Mouse (Mus musculus): Measurements from ENCODE around the gene Olfr285. TPM values are rescaled to one million over a fixed set of nuclear protein-coding genes. Genes with fewer than 3 reads are reported as not detected.

The Olfr285 gene
- not detected for polyA plus RNA-seq (2017; shearing (Covaris generic))

DNA sequence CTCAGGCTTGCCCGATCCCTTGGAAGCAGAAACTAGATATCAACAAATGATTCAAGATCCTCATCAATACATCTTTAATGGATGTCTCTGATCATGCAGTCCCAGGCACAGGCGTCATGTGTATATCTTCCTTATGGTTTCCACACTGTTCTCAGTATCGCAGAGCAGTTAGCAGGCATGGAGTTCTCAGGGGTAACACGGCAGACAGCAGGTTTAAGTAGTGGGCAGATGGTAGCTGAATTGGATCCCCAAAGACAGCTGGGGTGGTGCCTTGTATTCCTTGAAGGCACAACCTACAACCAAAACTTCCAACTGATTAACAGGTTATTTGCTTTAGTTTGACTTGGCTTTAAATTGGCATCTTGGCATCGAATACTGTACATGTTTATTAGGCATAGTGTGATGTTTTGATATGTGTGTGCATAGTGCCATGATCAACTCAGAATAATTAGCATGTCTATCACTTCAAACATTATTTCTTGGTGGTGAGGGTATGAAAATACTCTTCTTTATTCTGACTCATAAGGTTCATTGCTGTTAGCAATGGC lies at the start of gene Olfr285:
Gene Olfr285 (minus strand): TSS at position 177 of the 548 bp plus-strand sequence.

DNA sequence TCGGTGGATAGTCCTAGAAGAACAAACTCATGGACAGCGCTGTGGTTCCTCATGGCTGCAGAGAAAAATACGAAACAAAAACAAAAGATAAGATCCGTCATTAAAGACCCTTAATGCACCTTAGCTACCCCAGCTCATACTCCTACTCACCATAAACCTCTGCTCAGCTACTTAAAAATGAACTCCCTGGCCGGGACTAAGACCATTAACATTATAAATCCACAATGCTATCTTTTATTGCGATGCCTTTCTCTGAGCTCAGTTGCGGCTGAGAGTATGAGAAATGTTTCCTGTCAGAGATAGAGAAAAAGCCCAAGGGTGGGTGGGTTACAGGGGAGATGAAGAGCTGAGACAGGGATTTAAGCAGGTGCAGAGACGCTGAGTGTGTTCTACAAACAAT lies 23.7 kb upstream of the Olfr285 start, which contains the start of gene Olfr284:
Gene Olfr284 (minus strand): TSS at position 101 of the 400 bp plus-strand sequence.

DNA sequence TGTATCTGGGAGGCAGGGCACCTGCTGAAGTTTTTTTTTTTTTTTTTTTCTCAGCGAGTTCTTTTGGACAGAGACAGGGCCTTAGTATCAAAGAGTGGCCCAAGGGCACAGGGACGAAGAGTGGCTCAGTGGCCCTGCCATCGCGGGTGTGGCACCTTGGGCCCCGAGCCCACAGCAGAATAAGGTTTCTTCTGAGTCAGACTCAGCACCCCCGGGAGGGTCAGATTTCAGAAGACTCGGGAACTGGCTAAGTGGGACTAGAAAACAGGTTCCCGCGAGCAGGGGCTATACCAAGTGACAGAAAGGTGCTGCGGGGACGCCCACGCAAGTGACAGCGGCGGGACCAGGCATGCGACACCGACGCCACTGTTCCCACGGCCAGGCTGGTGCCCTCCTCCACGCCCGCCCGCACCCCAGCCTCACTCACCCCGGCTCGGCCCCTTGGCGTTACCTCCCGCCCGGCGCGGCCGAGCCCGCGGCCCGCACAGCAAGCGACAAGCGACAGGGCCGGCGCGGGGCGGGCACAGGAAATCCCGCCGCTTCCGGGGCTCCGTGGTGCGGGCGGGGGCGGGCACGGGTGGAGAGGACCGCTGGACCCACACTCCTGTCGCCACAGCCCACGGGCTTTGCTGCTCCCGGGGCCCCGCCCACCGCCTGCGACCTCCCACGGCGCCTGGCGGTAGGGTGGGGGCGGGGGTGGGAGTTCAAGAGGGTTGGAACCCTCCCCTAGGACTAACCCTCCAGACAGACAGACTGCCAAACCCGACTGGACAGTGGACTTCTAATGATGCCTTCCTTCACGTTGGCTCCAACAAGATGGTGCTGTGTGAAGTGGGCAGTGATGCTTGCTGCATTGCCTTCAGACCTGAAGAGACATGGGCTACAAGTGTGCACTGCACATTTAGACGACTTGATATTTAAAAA lies 21.3 kb downstream of the Olfr285 start, which contains the start of gene Zfp641:
Gene Zfp641 (minus strand): TSS at position 534 of the 924 bp plus-strand sequence.

Other genes starting within 250 kb of the Olfr285 start
- gene Pfkm, start 224.8 kb downstream of the Olfr285 start, polyA plus RNA-seq (2017; shearing (Covaris generic)): 10 to 100 TPM in 1 of 2 experiments, 1 to 10 TPM in 1; 9.0 to 13.0 TPM
- 10 to 100 TPM; 42.2 to 54.6 TPM for gene Senp1, start 223.6 kb downstream of the Olfr285 start, polyA plus RNA-seq (2017; shearing (Covaris generic))
- gene Asb8, start 151.7 kb downstream of the Olfr285 start, polyA plus RNA-seq (2017; shearing (Covaris generic)): 10 to 100 TPM; 38.4 to 41.8 TPM
- under 1 TPM; 0.07 to 0.57 TPM for gene Ccdc184, start 150.2 kb downstream of the Olfr285 start, polyA plus RNA-seq (2017; shearing (Covaris generic))
- gene Olfr288, start 121.8 kb downstream of the Olfr285 start, polyA plus RNA-seq (2017; shearing (Covaris generic)): not detected
- gene Gm44579, start 96.4 kb downstream of the Olfr285 start, polyA plus RNA-seq (2017; shearing (Covaris generic)): under 1 TPM in 1 of 2 experiments, not detected in 1; 0.16 TPM
- not detected for gene Olfr287, start 96.3 kb downstream of the Olfr285 start, polyA plus RNA-seq (2017; shearing (Covaris generic))
- gene Olfr286, start 82.9 kb downstream of the Olfr285 start, polyA plus RNA-seq (2017; shearing (Covaris generic)): under 1 TPM in 1 of 2 experiments, not detected in 1; 0.33 TPM
- under 1 TPM in 1 of 2 experiments, not detected in 1; 0.14 TPM for gene H1fnt, start 60.1 kb downstream of the Olfr285 start, polyA plus RNA-seq (2017; shearing (Covaris generic))
- under 1 TPM in 1 of 2 experiments, not detected in 1; 0.39 TPM for gene Zfp641, start 21.2 kb downstream of the Olfr285 start, polyA plus RNA-seq (2017; shearing (Covaris generic))
- gene Olfr284, start 23.6 kb upstream of the Olfr285 start, polyA plus RNA-seq (2017; shearing (Covaris generic)): under 1 TPM in 1 of 2 experiments, not detected in 1; 0.29 TPM
- gene Olfr283, start 63.6 kb upstream of the Olfr285 start, polyA plus RNA-seq (2017; shearing (Covaris generic)): not detected
- gene Olfr282, start 113.9 kb upstream of the Olfr285 start, polyA plus RNA-seq (2017; shearing (Covaris generic)): not detected
- gene Olfr281, start 135.2 kb upstream of the Olfr285 start, polyA plus RNA-seq (2017; shearing (Covaris generic)): under 1 TPM in 1 of 2 experiments, not detected in 1; 0.53 TPM
- gene OR5BS1P, start 152.5 kb upstream of the Olfr285 start, polyA plus RNA-seq (2017; shearing (Covaris generic)): not detected
- gene Lalba, start 165.4 kb upstream of the Olfr285 start, polyA plus RNA-seq (2017; shearing (Covaris generic)): under 1 TPM in 1 of 2 experiments, not detected in 1; 0.50 TPM
- under 1 TPM; 0.02 to 0.11 TPM for gene Olfr279, start 175.0 kb upstream of the Olfr285 start, polyA plus RNA-seq (2017; shearing (Covaris generic))
- 10 to 100 TPM; 70.4 to 98.0 TPM for gene Kansl2, start 216.9 kb upstream of the Olfr285 start, polyA plus RNA-seq (2017; shearing (Covaris generic))